ENCODE assay signal across 8 mouse cellular contexts in the genomic region with DNA sequence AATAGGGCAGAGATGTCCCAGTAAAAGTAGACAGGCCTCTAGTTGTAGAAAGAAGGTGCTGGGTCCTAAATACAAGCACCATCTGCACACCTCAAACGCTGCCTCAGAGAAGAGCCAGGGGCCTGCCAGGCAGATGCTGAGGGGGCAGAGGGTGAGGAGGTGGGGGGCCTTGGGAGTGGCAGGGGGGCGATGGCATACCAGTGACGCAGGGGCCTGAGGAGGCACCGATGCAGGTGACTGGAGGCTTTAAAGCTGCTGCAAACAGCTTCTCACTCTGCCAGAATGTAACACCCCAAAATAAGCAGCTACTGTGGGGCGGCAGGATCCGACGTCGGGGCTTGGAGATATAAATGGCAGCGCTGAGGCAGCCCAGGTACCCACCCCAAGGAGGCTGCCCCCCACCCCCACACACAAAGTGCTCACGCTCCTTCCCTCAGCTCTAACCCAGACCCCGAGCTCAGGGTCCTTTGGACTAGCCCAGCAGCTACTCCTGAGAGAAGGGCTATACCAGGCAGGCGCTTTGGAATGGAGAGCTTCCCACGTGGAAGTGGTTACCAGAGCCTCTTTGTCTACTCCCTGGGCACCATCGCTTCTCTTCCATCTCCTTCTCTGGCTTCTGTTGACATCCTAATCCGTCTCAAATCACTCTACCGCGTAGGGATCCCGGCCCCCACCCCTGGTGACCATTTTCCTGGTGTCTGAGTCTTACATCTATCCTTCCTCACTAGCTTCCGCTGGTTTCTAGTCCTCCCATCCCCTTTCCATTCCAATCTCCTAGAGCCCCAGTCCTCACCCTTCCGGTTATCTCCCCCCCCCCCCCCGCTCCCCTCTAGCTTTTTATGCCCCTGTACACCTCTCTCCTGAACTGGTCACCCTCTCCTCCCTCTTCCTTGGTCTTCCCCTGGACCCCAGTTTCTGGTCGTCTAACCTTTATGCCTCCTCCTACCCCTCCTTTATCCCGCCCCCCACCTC. TPM values are rescaled to one million over a fixed set of nuclear protein-coding genes. Genes with fewer than 3 reads are reported as not detected.
DNase-seq lines count a peak whose midpoint lies in the region; ATAC-seq lines count a peak whose summit lies in the region.
"Had no signal": no experiment of that assay in that cellular context is flagged by ENCODE, and none has a peak within 500 bp of the region (broad histone marks: within the 10 kb centered on the region; RNA-seq: fewer than 3 reads in every experiment).

No protein-coding gene starts in this region.

- H3K36me3 ChIP-seq in embryonic facial prominence, embryonic 13.5 days: no peaks in the 10 kb centered on the region
- no peaks in the 10 kb centered on the region for H3K36me3 ChIP-seq in hindbrain, embryonic 13.5 days
- no peaks in the 10 kb centered on the region for H3K36me3 ChIP-seq in midbrain, embryonic 16.5 days (ENCODE audit: control insufficient read depth, insufficient read depth, low read length)
- H3K36me3 ChIP-seq: liver, embryonic 13.5 days had no signal

- H3K27me3 ChIP-seq in embryonic facial prominence, embryonic 13.5 days: peaks cover 97% of the 10 kb centered on the region
- H3K27me3 ChIP-seq in hindbrain, embryonic 13.5 days: peaks cover 93% of the 10 kb centered on the region
- peaks cover 31% of the 10 kb centered on the region for H3K27me3 ChIP-seq in midbrain, embryonic 16.5 days (ENCODE audit: control insufficient read depth, insufficient read depth, low read depth, low read length)

- peaks cover 50% of the 10 kb centered on the region for H3K4me1 ChIP-seq in embryonic facial prominence, embryonic 13.5 days
- H3K4me1 ChIP-seq in hindbrain, embryonic 13.5 days (replicated peaks): peaks cover 62% of the 10 kb centered on the region
- H3K4me1 ChIP-seq in midbrain, embryonic 16.5 days (ENCODE audit: control insufficient read depth, insufficient read depth, low read length): peaks cover 24% of the 10 kb centered on the region

- peak overlapping the region; percentile 66 for H3K4me3 ChIP-seq in embryonic facial prominence, embryonic 13.5 days
- H3K4me3 ChIP-seq in hindbrain, embryonic 13.5 days: peak overlapping the region; percentile 69
- peak overlapping the region; percentile 70 for H3K4me3 ChIP-seq in midbrain, embryonic 16.5 days (ENCODE audit: low read depth, low read length)

- no peak overlapping the region for H3K27ac ChIP-seq in embryonic facial prominence, embryonic 13.5 days
- H3K27ac ChIP-seq in hindbrain, embryonic 13.5 days: no peak overlapping the region
- H3K27ac ChIP-seq in midbrain, embryonic 16.5 days (ENCODE audit: low read length): no peak overlapping the region
- H3K27ac ChIP-seq: liver, embryonic 13.5 days had no signal

- peak; percentile 4 for DNase-seq in kidney, postnatal 10 days
- DNase-seq in kidney, adult 18-20 months: no peak
- DNase-seq: liver, embryonic 13.5 days had no signal

- ATAC-seq in embryonic facial prominence, embryonic 13.5 days (ENCODE audit: insufficient number of reproducible peaks, insufficient read depth, low FRiP score, low TSS enrichment, low read depth): no peak
- no peak for ATAC-seq in hindbrain, embryonic 13.5 days (ENCODE audit: low FRiP score)
- ATAC-seq in midbrain, embryonic 16.5 days: no peak
- no peak for ATAC-seq in frontal cortex, adult (ENCODE audit: low TSS enrichment)
- ATAC-seq in activated CD4-positive, CD25-positive, alpha-beta regulatory T cell, adult 4 months: no peak

- no peak overlapping the region for H3K9ac ChIP-seq in embryonic facial prominence, embryonic 13.5 days
- peak overlapping the region; percentile 73 for H3K9ac ChIP-seq in hindbrain, embryonic 13.5 days
- H3K9ac ChIP-seq in midbrain, embryonic 16.5 days (ENCODE audit: low read depth, low read length): peak overlapping the region; percentile 66
- H3K9ac ChIP-seq: liver, embryonic 13.5 days had no signal

- 8% methylated on average over 22 of the region's 23 CpGs for WGBS in embryonic facial prominence, embryonic 13.5 days
- 10% methylated on average over 22 of the region's 23 CpGs for WGBS in hindbrain, embryonic 13.5 days
- WGBS in midbrain, embryonic 16.5 days: 9% methylated on average over 22 of the region's 23 CpGs

- H3K9me3 ChIP-seq in embryonic facial prominence, embryonic 13.5 days: no peaks in the 10 kb centered on the region
- no peaks in the 10 kb centered on the region for H3K9me3 ChIP-seq in hindbrain, embryonic 13.5 days
- no peaks in the 10 kb centered on the region for H3K9me3 ChIP-seq in midbrain, embryonic 16.5 days (replicated peaks; ENCODE audit: control insufficient read depth, low read length, poor library complexity, severe bottlenecking)
- H3K9me3 ChIP-seq: liver, embryonic 13.5 days had no signal

- peak overlapping the region; percentile 82 for H3K4me2 ChIP-seq in embryonic facial prominence, embryonic 13.5 days
- H3K4me2 ChIP-seq in hindbrain, embryonic 13.5 days: peak overlapping the region; percentile 95
- peak overlapping the region; percentile 97 for H3K4me2 ChIP-seq in midbrain, embryonic 16.5 days (ENCODE audit: low read length)

RNA-seq across cellular contexts. Expression of a gene that starts 1.1 kb away (rescaled TPM):
- polyA plus RNA-seq in embryonic facial prominence, embryonic 13.5 days (2015; fragmentation: Nextera tagmentation; extraction: Ambion mirVana): 1.0 and 1.3 TPM in 2 replicates
- 2.0 and 3.1 TPM in 2 replicates for polyA plus RNA-seq in hindbrain, embryonic 13.5 days (2015; fragmentation: Nextera tagmentation; extraction: Ambion mirVana)
- polyA plus RNA-seq in midbrain, embryonic 16.5 days (2015; fragmentation: Nextera tagmentation; extraction: Ambion mirVana): 3.9 TPM in 2 replicates
- not detected for polyA plus RNA-seq in activated CD4-positive, CD25-positive, alpha-beta regulatory T cell, adult 4 months (2017; shearing (Covaris generic))
- polyA plus RNA-seq: liver, embryonic 13.5 days had no signal

RNA-seq across cellular contexts. Expression of a gene that starts 46.7 kb away (rescaled TPM):
- 16.5 and 17.0 TPM in 2 replicates for polyA plus RNA-seq in embryonic facial prominence, embryonic 13.5 days (2015; fragmentation: Nextera tagmentation; extraction: Ambion mirVana)
- polyA plus RNA-seq in hindbrain, embryonic 13.5 days (2015; fragmentation: Nextera tagmentation; extraction: Ambion mirVana): 2.5 and 3.3 TPM in 2 replicates
- polyA plus RNA-seq in midbrain, embryonic 16.5 days (2015; fragmentation: Nextera tagmentation; extraction: Ambion mirVana): 0.73 and 0.91 TPM in 2 replicates
- 1 to 10 TPM; 3.7 to 7.6 TPM for polyA plus RNA-seq in activated CD4-positive, CD25-positive, alpha-beta regulatory T cell, adult 4 months (2017; shearing (Covaris generic))

RNA-seq across cellular contexts. Expression of a gene that starts 51.0 kb away (rescaled TPM):
- polyA plus RNA-seq in embryonic facial prominence, embryonic 13.5 days (2015; fragmentation: Nextera tagmentation; extraction: Ambion mirVana): 32.7 and 33.0 TPM in 2 replicates
- polyA plus RNA-seq in hindbrain, embryonic 13.5 days (2015; fragmentation: Nextera tagmentation; extraction: Ambion mirVana): 6.1 and 7.0 TPM in 2 replicates
- polyA plus RNA-seq in midbrain, embryonic 16.5 days (2015; fragmentation: Nextera tagmentation; extraction: Ambion mirVana): 2.8 and 3.1 TPM in 2 replicates
- polyA plus RNA-seq in activated CD4-positive, CD25-positive, alpha-beta regulatory T cell, adult 4 months (2017; shearing (Covaris generic)): 10 to 100 TPM; 15.5 to 15.6 TPM

RNA-seq across cellular contexts. Expression of a gene that starts 58.6 kb away (rescaled TPM):
- 40.4 and 47.6 TPM in 2 replicates for polyA plus RNA-seq in embryonic facial prominence, embryonic 13.5 days (2015; fragmentation: Nextera tagmentation; extraction: Ambion mirVana)
- 59.2 and 61.9 TPM in 2 replicates for polyA plus RNA-seq in hindbrain, embryonic 13.5 days (2015; fragmentation: Nextera tagmentation; extraction: Ambion mirVana)
- polyA plus RNA-seq in midbrain, embryonic 16.5 days (2015; fragmentation: Nextera tagmentation; extraction: Ambion mirVana): 69.8 and 75.2 TPM in 2 replicates
- polyA plus RNA-seq in activated CD4-positive, CD25-positive, alpha-beta regulatory T cell, adult 4 months (2017; shearing (Covaris generic)): 10 to 100 TPM; 36.8 to 40.4 TPM
